Mouse (Mus musculus) thymus, adult 2 months (tissue): Measurements from ENCODE around the gene Slc26a5.

Source experiments
- CTCF ChIP-seq: fragments of 200-500 bp; IDR thresholded peaks from 2 replicates; pipeline ENCODE4 v1.5.1; 2012; ENCODE audit warnings: mild to moderate bottlenecking, control low read depth, low read length, moderate library complexity, borderline replicate concordance; ENCODE audit not compliant: control insufficient read depth, poor library complexity, insufficient read depth; ENCODE audit errors: extremely low read depth
- POLR2A ChIP-seq: fragments of 200-500 bp; IDR thresholded peaks from 2 replicates; pipeline ENCODE4 v1.6.1; 2012; ENCODE audit warnings: mild to moderate bottlenecking, low read length, control low read depth, moderate library complexity; ENCODE audit not compliant: control insufficient read depth, poor library complexity, insufficient read depth; ENCODE audit errors: extremely low read depth

DNA sequence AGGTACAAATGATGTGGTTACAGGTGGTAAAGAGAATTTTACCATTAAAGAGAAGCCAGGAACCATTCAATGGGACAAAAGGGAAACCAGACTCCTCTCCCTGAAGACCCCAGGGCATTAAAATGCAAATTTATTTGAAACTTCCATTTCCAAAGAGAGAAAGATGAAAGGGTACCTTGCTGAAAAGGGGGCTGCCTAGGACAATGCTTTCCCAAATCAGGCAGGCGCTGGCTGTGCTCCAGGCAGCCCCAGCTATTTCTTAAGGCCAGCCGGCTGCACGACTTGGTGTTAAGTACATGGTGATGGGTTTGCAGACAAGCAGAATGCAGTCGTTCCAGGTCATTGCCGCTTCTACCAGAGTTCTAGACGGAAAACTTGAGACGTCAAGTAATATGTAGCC is 39.0 kb downstream of the Slc26a5 start:
- TF ChIP-seq CTCF: no peak
- no peak for TF ChIP-seq POLR2A
